Mouse (Mus musculus) liver, postnatal 0 days (tissue): ENCODE measurements around the gene Klhl6.

Experiments used
- CTCF ChIP-seq: sonication (generic); IDR thresholded peaks from 2 replicates; pipeline ENCODE4 v1.5.1; 2016; ENCODE audit warnings: antibody characterized with exemption, low read depth
- EP300 ChIP-seq: IDR thresholded peaks from 2 replicates; pipeline ENCODE4 v1.6.1; 2016; ENCODE audit warnings: antibody characterized with exemption, low read depth, mild to moderate bottlenecking

DNA sequence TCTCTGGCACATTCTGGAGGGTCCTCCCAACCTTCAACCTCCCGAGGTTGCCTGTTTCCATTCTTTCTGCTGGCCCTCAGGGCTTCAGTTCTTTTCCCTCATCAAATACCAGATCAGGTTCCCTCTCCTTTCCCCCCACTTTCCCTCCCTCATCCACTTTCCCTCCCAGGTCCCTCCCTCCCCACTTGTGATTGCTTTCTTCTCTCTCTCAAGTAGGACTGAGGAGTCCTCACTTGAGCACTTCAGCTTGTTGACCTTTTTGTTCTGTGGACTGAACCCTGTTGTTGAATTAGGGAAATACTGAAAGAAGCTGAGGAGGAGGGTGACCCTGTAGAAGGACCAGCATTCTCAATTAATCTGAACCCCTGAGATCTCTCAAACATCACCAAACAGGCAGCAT, 23.2 kb upstream of the Klhl6 start:
- TF ChIP-seq CTCF (no peak), EP300 (no peak)
